Mouse (Mus musculus) myocyte (in vitro differentiated cells): Measurements from ENCODE around the gene Yipf2. TPM values are rescaled to one million over a fixed set of nuclear protein-coding genes. Genes with fewer than 3 reads are reported as not detected.

Experiments
- H3K27me3 ChIP-seq: one replicate; pipeline ENCODE4 v1.6.1; 2011; ENCODE audit not compliant: control insufficient read depth, insufficient read depth, insufficient read length
- H3K36me3 ChIP-seq: one replicate; pipeline ENCODE4 v1.6.1; 2011; ENCODE audit not compliant: control insufficient read depth, insufficient read depth
- H3K4me2 ChIP-seq: one replicate; pipeline ENCODE4 v1.6.1; 2011; ENCODE audit warnings: low read depth, control low read depth
- H3K4me3 ChIP-seq: one replicate; pipeline ENCODE4 v1.5.1; 2011; ENCODE audit warnings: mild to moderate bottlenecking, control low read depth, moderate library complexity
- H3K79me2 ChIP-seq: one replicate; pipeline ENCODE4 v1.6.1; 2011; ENCODE audit not compliant: control insufficient read depth, insufficient read depth
- H3ac ChIP-seq: one replicate; pipeline ENCODE4 v1.6.1; 2011; ENCODE audit not compliant: control insufficient read depth, insufficient read length
- CEBPB ChIP-seq: IDR thresholded peaks from 2 replicates; pipeline ENCODE4 v1.6.1; 2011; ENCODE audit warnings: mild to moderate bottlenecking, moderate library complexity; ENCODE audit not compliant: poor library complexity, insufficient read depth, severe bottlenecking
- E2F4 ChIP-seq: IDR thresholded peaks from one replicate; pipeline ENCODE4 v1.6.1; 2011; ENCODE audit warnings: mild to moderate bottlenecking, control low read depth, moderate library complexity; ENCODE audit not compliant: insufficient read depth
- MAX ChIP-seq: IDR thresholded peaks from one replicate; pipeline ENCODE4 v1.6.1; 2011; ENCODE audit warnings: low read depth, mild to moderate bottlenecking, control low read depth
- MYOD1 ChIP-seq, 3 experiments: IDR thresholded peaks; one replicate each; pipeline ENCODE4 v1.6.1; 2011; ENCODE audit warnings: control low read depth in 2 of 3, low read depth in 2 of 3, mild to moderate bottlenecking in 2 of 3, moderate library complexity in 1 of 3; ENCODE audit not compliant: insufficient read length in 2 of 3, control insufficient read depth in 1 of 3
- MYOG ChIP-seq, 3 experiments: IDR thresholded peaks; one replicate each; pipeline ENCODE4 v1.6.1; 2011; ENCODE audit warnings: control low read depth in 2 of 3, low read depth in 2 of 3, mild to moderate bottlenecking in 2 of 3; ENCODE audit not compliant: insufficient read length in 2 of 3, control insufficient read depth in 1 of 3, insufficient read depth in 1 of 3
- POLR2A ChIP-seq: IDR thresholded peaks from one replicate; pipeline ENCODE4 v1.6.1; 2011; ENCODE audit warnings: low read depth, mild to moderate bottlenecking, control low read depth, moderate library complexity; ENCODE audit not compliant: insufficient read length
- POLR2AphosphoS2 ChIP-seq: IDR thresholded peaks from one replicate; pipeline ENCODE4 v1.6.1; 2011; ENCODE audit warnings: low read depth, control low read depth; ENCODE audit not compliant: insufficient read length
- REST ChIP-seq: IDR thresholded peaks from one replicate; pipeline ENCODE4 v1.6.1; 2011; ENCODE audit warnings: mild to moderate bottlenecking, control low read depth, moderate library complexity; ENCODE audit not compliant: insufficient read depth, insufficient read length
- SRF ChIP-seq: IDR thresholded peaks from one replicate; pipeline ENCODE4 v1.6.1; 2011; ENCODE audit warnings: low read depth; ENCODE audit not compliant: control insufficient read depth, insufficient read length
- TCF12 ChIP-seq: IDR thresholded peaks from one replicate; pipeline ENCODE4 v1.6.1; 2011; ENCODE audit warnings: mild to moderate bottlenecking, control low read depth; ENCODE audit not compliant: poor library complexity, insufficient read depth, severe bottlenecking
- TCF3 ChIP-seq: IDR thresholded peaks from one replicate; pipeline ENCODE4 v1.6.1; 2011; ENCODE audit warnings: low read depth, control low read depth; ENCODE audit not compliant: insufficient read length
- USF1 ChIP-seq: IDR thresholded peaks from one replicate; pipeline ENCODE4 v1.6.1; 2011; ENCODE audit warnings: low read depth, mild to moderate bottlenecking, control low read depth, moderate library complexity
- polyA plus RNA-seq: library from polyadenylated mRNA; unstranded; fragments of >200 nt; fragmentation: generic; extraction: Trizol; gene quantifications from one replicate; pipeline ENCODE4 v1.2.1, GENCODE M21; 2012; ENCODE audit warnings: missing spikeins

Yipf2 gene
- 13.2 TPM for polyA plus RNA-seq

DNA sequence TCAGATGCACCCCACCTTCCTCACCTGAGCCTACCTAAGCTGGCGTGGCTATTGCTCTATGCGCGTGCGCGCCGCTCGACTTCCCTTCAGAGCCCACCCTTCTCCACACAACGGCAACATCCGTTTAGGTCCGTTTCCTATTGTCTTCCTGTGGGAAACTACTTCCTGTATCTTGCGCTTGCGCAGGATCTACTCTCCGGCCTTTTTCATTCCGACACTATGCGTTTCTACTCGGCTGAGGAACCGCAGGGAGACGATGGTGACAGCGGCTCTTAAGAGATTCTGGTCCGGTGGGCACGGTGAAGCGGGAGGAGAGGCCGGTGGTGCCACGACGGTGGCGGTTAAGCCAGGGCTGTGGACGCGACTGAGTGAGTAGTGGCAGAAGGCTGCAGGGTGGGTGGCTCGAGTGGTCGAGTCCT is at the start of gene Yipf2, which contains the start of gene Timm29:
Yipf2 (minus strand) TSS at position 126 of the 419 bp plus-strand sequence.
Timm29 (plus strand) TSS at position 20 of the 419 bp plus-strand sequence.
- peaks cover 23% of the 10 kb centered on the region for H3K79me2 ChIP-seq
- peaks cover 10% of the 10 kb centered on the region for H3K36me3 ChIP-seq
- H3K4me2 ChIP-seq, result peak within 1 kb of the TSS; percentile 97
- peak within 1 kb of the TSS; percentile 74 for H3K4me3 ChIP-seq
- H3K27me3 ChIP-seq, result no peaks in the 10 kb centered on the region
- H3ac ChIP-seq, result peak within 1 kb of the TSS; percentile 77
- no peak for TF ChIP-seq TCF12
- TF ChIP-seq MYOG (IDR thresholded peaks at IDR 0.05; ENCODE audit: control insufficient read depth in 1 of 3, insufficient read depth in 1 of 3, insufficient read length in 2 of 3, low read depth in 2 of 3), result no peak
- peak; percentile 80 for TF ChIP-seq POLR2A
- no peak for TF ChIP-seq SRF
- TF ChIP-seq CEBPB, result no peak
- TF ChIP-seq POLR2AphosphoS2, result peak; percentile 90
- no peak for TF ChIP-seq TCF3
- peak; percentile 72 for TF ChIP-seq MAX

- H3ac ChIP-seq, result no peak overlapping the region
- no peak overlapping the region for H3K4me3 ChIP-seq
- peaks cover 13% of the 10 kb centered on the region for H3K79me2 ChIP-seq
- TF ChIP-seq USF1 (no peak), MYOD1 (IDR thresholded peaks at IDR 0.05; ENCODE audit: control insufficient read depth in 1 of 3, insufficient read length in 2 of 3, low read depth in 2 of 3) (no peak), TCF12 (no peak), REST (no peak), POLR2AphosphoS2 (no peak), MYOG (IDR thresholded peaks at IDR 0.05; ENCODE audit: control insufficient read depth in 1 of 3, insufficient read depth in 1 of 3, insufficient read length in 2 of 3, low read depth in 2 of 3) (no peak), POLR2A (no peak)
- no peak overlapping the region for H3K4me2 ChIP-seq
- peaks cover 60% of the 10 kb centered on the region for H3K36me3 ChIP-seq
- H3K27me3 ChIP-seq, result no peaks in the 10 kb centered on the region
These were observed 46.4 kb upstream of the Yipf2 start for GRCm38 (mm10) chr9:21639031-21639430.

DNA sequence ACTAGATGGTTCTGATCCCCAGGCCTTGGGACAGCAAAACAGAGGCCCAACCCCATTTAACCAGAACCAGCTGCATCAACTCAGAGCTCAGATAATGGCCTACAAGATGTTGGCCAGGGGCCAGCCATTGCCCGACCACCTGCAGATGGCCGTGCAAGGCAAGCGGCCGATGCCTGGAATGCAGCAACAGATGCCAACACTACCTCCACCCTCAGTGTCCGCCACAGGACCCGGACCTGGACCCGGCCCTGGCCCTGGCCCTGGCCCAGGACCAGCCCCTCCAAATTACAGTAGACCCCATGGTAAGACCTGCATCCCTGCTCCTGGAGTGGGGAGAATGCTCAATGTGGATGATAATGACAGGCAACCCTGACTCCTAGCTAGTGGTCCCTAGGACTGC is 43.0 kb upstream of the Yipf2 start:
- peaks cover 41% of the 10 kb centered on the region for H3K36me3 ChIP-seq
- H3K4me3 ChIP-seq, result no peak overlapping the region

DNA sequence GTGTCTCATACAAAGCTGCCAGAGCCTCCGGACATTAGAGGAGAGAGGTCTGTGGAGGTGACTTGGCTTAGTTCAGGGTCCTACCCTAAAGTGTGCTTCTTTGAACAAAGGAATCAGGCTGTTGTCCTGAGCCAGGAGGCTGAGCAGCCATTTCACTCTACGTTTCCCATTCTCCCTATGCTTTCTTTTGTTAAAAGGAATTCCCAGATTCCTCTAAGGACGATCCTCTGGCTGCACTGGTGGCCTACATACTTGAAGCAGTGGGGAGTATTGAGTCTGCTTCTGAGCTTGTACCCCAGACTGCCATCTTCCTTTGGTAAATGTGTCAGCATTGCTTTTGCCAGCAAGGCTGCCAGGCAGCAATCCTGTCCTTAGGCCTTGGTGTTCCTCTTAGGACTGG is 40.5 kb upstream of the Yipf2 start:
- Histone ChIP-seq H3K4me2 (no peak overlapping the region), H3K4me3 (no peak overlapping the region), H3K36me3 (peaks cover 20% of the 10 kb centered on the region), H3ac (no peak overlapping the region), H3K27me3 (no peaks in the 10 kb centered on the region), H3K79me2 (peaks cover 66% of the 10 kb centered on the region)
- TF ChIP-seq MAX (no peak), MYOG (IDR thresholded peaks at IDR 0.05; ENCODE audit: control insufficient read depth in 1 of 3, insufficient read depth in 1 of 3, insufficient read length in 2 of 3, low read depth in 2 of 3) (no peak), MYOD1 (IDR thresholded peaks at IDR 0.05; ENCODE audit: control insufficient read depth in 1 of 3, insufficient read length in 2 of 3, low read depth in 2 of 3) (no peak), TCF12 (no peak), USF1 (no peak), POLR2A (no peak), POLR2AphosphoS2 (no peak)

More for the DNA sequence above, 43.0 kb upstream of the Yipf2 start:
- H3ac ChIP-seq, result no peak overlapping the region
- H3K4me2 ChIP-seq, result no peak overlapping the region
- peaks cover 40% of the 10 kb centered on the region for H3K79me2 ChIP-seq
- no peak for TF ChIP-seq MAX
- no peak for TF ChIP-seq MYOG (IDR thresholded peaks at IDR 0.05; ENCODE audit: control insufficient read depth in 1 of 3, insufficient read depth in 1 of 3, insufficient read length in 2 of 3, low read depth in 2 of 3)
- no peak for TF ChIP-seq TCF3
- no peak for TF ChIP-seq REST
- TF ChIP-seq SRF, result no peak
- no peak for TF ChIP-seq MYOD1 (IDR thresholded peaks at IDR 0.05; ENCODE audit: control insufficient read depth in 1 of 3, insufficient read length in 2 of 3, low read depth in 2 of 3)
- no peak for TF ChIP-seq POLR2AphosphoS2
- no peak for TF ChIP-seq POLR2A
- no peak for TF ChIP-seq TCF12
- no peak for TF ChIP-seq USF1
- TF ChIP-seq CEBPB, result no peak
- H3K27me3 ChIP-seq, result no peaks in the 10 kb centered on the region

DNA sequence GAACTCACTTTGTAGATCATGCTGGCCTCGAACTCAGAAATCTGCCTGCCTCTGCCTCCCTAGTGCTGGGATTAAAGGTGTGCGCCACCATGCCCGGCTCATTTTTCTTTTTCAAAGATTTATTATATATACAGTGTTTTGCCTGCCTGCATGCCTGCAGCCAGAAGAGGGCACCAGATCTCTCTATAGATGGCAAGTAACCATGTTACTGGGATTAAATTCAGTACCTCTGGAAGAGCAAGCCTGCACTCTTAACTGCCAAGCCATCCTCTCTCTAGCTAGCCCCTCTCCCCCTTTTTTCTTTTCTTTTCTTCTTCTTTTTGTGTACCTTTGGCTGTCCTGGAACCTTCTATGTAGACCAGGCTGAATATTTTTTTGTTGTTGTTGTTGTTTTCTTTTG is 38.0 kb upstream of the Yipf2 start:
- TF ChIP-seq TCF3 (no peak), MYOG (IDR thresholded peaks at IDR 0.05; ENCODE audit: control insufficient read depth in 1 of 3, insufficient read depth in 1 of 3, insufficient read length in 2 of 3, low read depth in 2 of 3) (no peak), CEBPB (no peak), MYOD1 (IDR thresholded peaks at IDR 0.05; ENCODE audit: control insufficient read depth in 1 of 3, insufficient read length in 2 of 3, low read depth in 2 of 3) (no peak), E2F4 (no peak), MAX (no peak), REST (no peak), POLR2A (no peak), POLR2AphosphoS2 (no peak), SRF (no peak), USF1 (no peak), TCF12 (no peak)
- H3K36me3 ChIP-seq, result peaks cover 3% of the 10 kb centered on the region
- H3K4me3 ChIP-seq, result no peak overlapping the region
- H3K27me3 ChIP-seq, result no peaks in the 10 kb centered on the region
- H3ac ChIP-seq, result no peak overlapping the region
- peaks cover 90% of the 10 kb centered on the region for H3K79me2 ChIP-seq
- no peak overlapping the region for H3K4me2 ChIP-seq
